Comparison of ENCODE assay signal across 8 mouse cellular contexts in genomic region chr4:155893212-155893690, GRCm38 (mm10). TPM values are rescaled to one million over a fixed set of nuclear protein-coding genes. Genes with fewer than 3 reads are reported as not detected.
DNase-seq lines count a peak whose midpoint lies in the region; ATAC-seq and TF ChIP-seq lines count a peak whose summit lies in the region.

No protein-coding gene starts in this region.

- peaks cover 8% of the 10 kb centered on the region for H3K4me1 ChIP-seq in cortical plate, adult 2 months (ENCODE audit: control insufficient read depth, insufficient read depth, low read length)
- peaks cover 32% of the 10 kb centered on the region for H3K4me1 ChIP-seq in forebrain, postnatal 0 days (ENCODE audit: insufficient read depth)
- peaks cover 3% of the 10 kb centered on the region; the same call in 1 of the 2 replicates for H3K4me1 ChIP-seq in liver, adult 2 months (ENCODE audit: control insufficient read depth, insufficient read depth, low read length)
- H3K4me1 ChIP-seq in stomach, embryonic 14.5 days (ENCODE audit: control insufficient read depth, insufficient read depth, low read length): peaks cover 31% of the 10 kb centered on the region

- no peak for DNase-seq in layer of hippocampus, adult 2 months (ENCODE audit: low spot score in 2 of 2)
- no peak for DNase-seq in layer of hippocampus, postnatal 14 days (ENCODE audit: low spot score in 2 of 2)
- no peak for DNase-seq in forebrain, postnatal 0 days
- no peak for DNase-seq in liver, adult 2 months (ENCODE audit: extremely low read depth, low read depth, low spot score)
- no peak for DNase-seq in retina, embryonic 14.5 days (ENCODE audit: low spot score)
- DNase-seq in spleen, postnatal 36 days (ENCODE audit: low spot score in 2 of 2): no peak

- 62% methylated on average over 8 of the region's 8 CpGs for WGBS in forebrain, postnatal 0 days
- 78% methylated on average over 8 of the region's 8 CpGs for WGBS in liver, adult 2 months
- 73% methylated on average over 8 of the region's 8 CpGs for WGBS in stomach, embryonic 14.5 days

- H3K9me3 ChIP-seq in forebrain, postnatal 0 days (ENCODE audit: low read length): no peaks in the 10 kb centered on the region
- H3K9me3 ChIP-seq in stomach, embryonic 14.5 days (ENCODE audit: control insufficient read depth, low read depth, low read length): no peaks in the 10 kb centered on the region

- peaks cover 8% of the 10 kb centered on the region; the same call in 1 of the 2 replicates for H3K79me2 ChIP-seq in liver, adult 2 months (ENCODE audit: control insufficient read depth, insufficient read depth, low read length)

- no peaks in the 10 kb centered on the region for H3K27me3 ChIP-seq in forebrain, postnatal 0 days (ENCODE audit: insufficient read depth, low read length)
- H3K27me3 ChIP-seq in liver, adult 2 months (ENCODE audit: control insufficient read depth, insufficient read depth, low read length): no peaks in the 10 kb centered on the region
- H3K27me3 ChIP-seq in stomach, embryonic 14.5 days (ENCODE audit: control insufficient read depth, insufficient read depth, low read length): no peaks in the 10 kb centered on the region

- no peak for TF ChIP-seq POLR2A in cortical plate, adult 2 months (IDR thresholded peaks at IDR 0.05; ENCODE audit: extremely low read depth, insufficient read depth, low read length)
- no peak for TF ChIP-seq POLR2A in liver, adult 2 months (IDR thresholded peaks at IDR 0.05; ENCODE audit: extremely low read depth, insufficient read depth, low read length)

- H3K9ac ChIP-seq in forebrain, postnatal 0 days: peak overlapping the region; percentile 98
- H3K9ac ChIP-seq in liver, adult 2 months (ENCODE audit: low read depth, low read length): 0 out of 2 replicates have a peak overlapping the region, but pooled peaks have one; percentile 2
- H3K9ac ChIP-seq in stomach, embryonic 14.5 days (replicated peaks; ENCODE audit: low read depth, low read length): peak overlapping the region; percentile 71; the same call in 1 of the 2 replicates

- peaks cover 38% of the 10 kb centered on the region for H3K36me3 ChIP-seq in forebrain, postnatal 0 days (ENCODE audit: insufficient read depth)
- no peaks in the 10 kb centered on the region; the same call in 1 of the 2 replicates for H3K36me3 ChIP-seq in liver, adult 2 months (ENCODE audit: control insufficient read depth, insufficient read depth, low read length)
- H3K36me3 ChIP-seq in stomach, embryonic 14.5 days (ENCODE audit: control insufficient read depth, insufficient read depth, low read length): peaks cover 21% of the 10 kb centered on the region

- peak overlapping the region; percentile 84 for H3K4me3 ChIP-seq in layer of hippocampus, adult 2 months
- peak overlapping the region; percentile 99 for H3K4me3 ChIP-seq in cortical plate, adult 2 months (ENCODE audit: insufficient read depth, low read length)
- peak overlapping the region; percentile 92 for H3K4me3 ChIP-seq in forebrain, postnatal 0 days (ENCODE audit: low read depth, low read length)
- no peak overlapping the region for H3K4me3 ChIP-seq in liver, adult 2 months (ENCODE audit: insufficient read depth, low read depth, low read length)
- H3K4me3 ChIP-seq in stomach, embryonic 14.5 days (ENCODE audit: low read depth, low read length): peak overlapping the region; percentile 88

- TF ChIP-seq CTCF in layer of hippocampus, adult 2 months (conservative IDR thresholded peaks at IDR 0.05): no peak
- no peak for TF ChIP-seq CTCF in cortical plate, adult 2 months (IDR thresholded peaks at IDR 0.05; ENCODE audit: extremely low read depth, insufficient read depth, low read length)
- TF ChIP-seq CTCF in forebrain, postnatal 0 days (IDR thresholded peaks at IDR 0.05; ENCODE audit: low read depth): no peak
- no peak for TF ChIP-seq CTCF in liver, adult 2 months (IDR thresholded peaks at IDR 0.05; ENCODE audit: low read depth, low read length)

- peak overlapping the region; percentile 97 for H3K4me2 ChIP-seq in forebrain, postnatal 0 days (ENCODE audit: low read depth)
- peak overlapping the region; percentile 91 for H3K4me2 ChIP-seq in stomach, embryonic 14.5 days (replicated peaks; ENCODE audit: low read depth, low read length)

- no peak for ATAC-seq in forebrain, postnatal 0 days
- no peak for ATAC-seq in stomach, embryonic 14.5 days (ENCODE audit: insufficient number of reproducible peaks, insufficient read depth, low FRiP score, low read depth)

- H3K27ac ChIP-seq in layer of hippocampus, adult 2 months: peak overlapping the region; percentile 88
- H3K27ac ChIP-seq in cortical plate, adult 2 months (ENCODE audit: insufficient read depth, low read length): no peak overlapping the region
- H3K27ac ChIP-seq in forebrain, postnatal 0 days (ENCODE audit: low read depth, low read length): no peak overlapping the region
- H3K27ac ChIP-seq in liver, adult 2 months (replicated peaks; ENCODE audit: insufficient read depth, low read depth, low read length): no peak overlapping the region
- no peak overlapping the region for H3K27ac ChIP-seq in stomach, embryonic 14.5 days (ENCODE audit: low read length)

RNA-seq across cellular contexts. Expression of gene Acap3, which starts 1.6 kb away (rescaled TPM):
- total RNA-seq in layer of hippocampus, adult 2 months (2021): 100 to 1,000 TPM; 121 to 129 TPM
- total RNA-seq in layer of hippocampus, postnatal 14 days (2021): 100 to 1,000 TPM; 143 to 160 TPM
- polyA plus RNA-seq in cortical plate, adult 2 months (2012; rRNA removed): 136 and 142 TPM in 2 replicates
- total RNA-seq in forebrain, postnatal 0 days (2014; rRNA removed): 116 and 147 TPM in 2 replicates
- 84.2 and 95.3 TPM in 2 replicates for polyA plus RNA-seq in forebrain, postnatal 0 days (2015; fragmentation: Nextera tagmentation; extraction: Ambion mirVana)
- 2.5 and 3.4 TPM in 2 replicates for total RNA-seq in liver, adult 2 months (2014; rRNA removed)
- polyA plus RNA-seq in liver, adult 2 months (2012; rRNA removed): 4.9 and 6.9 TPM in 2 replicates
- 16.0 and 19.4 TPM in 2 replicates for polyA plus RNA-seq in stomach, embryonic 14.5 days (2014; fragmentation: Nextera tagmentation; extraction: Ambion mirVana)

RNA-seq across cellular contexts. Expression of gene Pusl1, which starts 1.7 kb away (rescaled TPM):
- 10 to 100 TPM; 62.3 to 68.1 TPM for total RNA-seq in layer of hippocampus, adult 2 months (2021)
- total RNA-seq in layer of hippocampus, postnatal 14 days (2021): 10 to 100 TPM; 61.3 to 65.4 TPM
- polyA plus RNA-seq in cortical plate, adult 2 months (2012; rRNA removed): 90.6 and 94.2 TPM in 2 replicates
- 65.4 and 69.5 TPM in 2 replicates for total RNA-seq in forebrain, postnatal 0 days (2014; rRNA removed)
- 56.5 and 59.0 TPM in 2 replicates for polyA plus RNA-seq in forebrain, postnatal 0 days (2015; fragmentation: Nextera tagmentation; extraction: Ambion mirVana)
- total RNA-seq in liver, adult 2 months (2014; rRNA removed): 13.6 and 15.5 TPM in 2 replicates
- 33.5 and 35.0 TPM in 2 replicates for polyA plus RNA-seq in liver, adult 2 months (2012; rRNA removed)
- 45.7 and 50.5 TPM in 2 replicates for polyA plus RNA-seq in stomach, embryonic 14.5 days (2014; fragmentation: Nextera tagmentation; extraction: Ambion mirVana)

RNA-seq across cellular contexts. Expression of gene Ints11, which starts 23.9 kb away (rescaled TPM):
- 10 to 100 TPM; 33.7 to 35.8 TPM for total RNA-seq in layer of hippocampus, adult 2 months (2021)
- total RNA-seq in layer of hippocampus, postnatal 14 days (2021): 10 to 100 TPM; 29.4 to 33.0 TPM
- polyA plus RNA-seq in cortical plate, adult 2 months (2012; rRNA removed): 39.4 and 42.5 TPM in 2 replicates
- total RNA-seq in forebrain, postnatal 0 days (2014; rRNA removed): 47.7 and 63.8 TPM in 2 replicates
- polyA plus RNA-seq in forebrain, postnatal 0 days (2015; fragmentation: Nextera tagmentation; extraction: Ambion mirVana): 58.8 and 59.8 TPM in 2 replicates
- 13.6 and 18.8 TPM in 2 replicates for total RNA-seq in liver, adult 2 months (2014; rRNA removed)
- 15.8 and 20.9 TPM in 2 replicates for polyA plus RNA-seq in liver, adult 2 months (2012; rRNA removed)
- 67.7 and 70.1 TPM in 2 replicates for polyA plus RNA-seq in stomach, embryonic 14.5 days (2014; fragmentation: Nextera tagmentation; extraction: Ambion mirVana)

RNA-seq across cellular contexts. Expression of gene Cptp, which starts 24.0 kb away (rescaled TPM):
- total RNA-seq in layer of hippocampus, adult 2 months (2021): 10 to 100 TPM; 29.2 to 31.7 TPM
- total RNA-seq in layer of hippocampus, postnatal 14 days (2021): 10 to 100 TPM; 29.5 to 31.2 TPM
- 19.7 and 21.9 TPM in 2 replicates for polyA plus RNA-seq in cortical plate, adult 2 months (2012; rRNA removed)
- 12.7 and 19.8 TPM in 2 replicates for total RNA-seq in forebrain, postnatal 0 days (2014; rRNA removed)
- polyA plus RNA-seq in forebrain, postnatal 0 days (2015; fragmentation: Nextera tagmentation; extraction: Ambion mirVana): 18.7 and 22.8 TPM in 2 replicates
- 5.7 and 7.5 TPM in 2 replicates for total RNA-seq in liver, adult 2 months (2014; rRNA removed)
- 32.1 and 48.6 TPM in 2 replicates for polyA plus RNA-seq in liver, adult 2 months (2012; rRNA removed)
- polyA plus RNA-seq in stomach, embryonic 14.5 days (2014; fragmentation: Nextera tagmentation; extraction: Ambion mirVana): 16.9 and 17.3 TPM in 2 replicates

RNA-seq across cellular contexts. Expression of gene Tas1r3, which starts 30.1 kb away (rescaled TPM):
- total RNA-seq in layer of hippocampus, adult 2 months (2021): under 1 TPM; 0.33 to 0.44 TPM
- total RNA-seq in layer of hippocampus, postnatal 14 days (2021): under 1 TPM; 0.25 to 0.29 TPM
- 0.17 and 0.23 TPM in 2 replicates for polyA plus RNA-seq in cortical plate, adult 2 months (2012; rRNA removed)
- 0.54 and 0.67 TPM in 2 replicates for total RNA-seq in forebrain, postnatal 0 days (2014; rRNA removed)
- 0.14 and 0.22 TPM in 2 replicates for polyA plus RNA-seq in forebrain, postnatal 0 days (2015; fragmentation: Nextera tagmentation; extraction: Ambion mirVana)
- 0.37 and 0.47 TPM in 2 replicates for total RNA-seq in liver, adult 2 months (2014; rRNA removed)
- polyA plus RNA-seq in liver, adult 2 months (2012; rRNA removed): 0.12 and 0.35 TPM in 2 replicates
- 0.32 and 0.35 TPM in 2 replicates for polyA plus RNA-seq in stomach, embryonic 14.5 days (2014; fragmentation: Nextera tagmentation; extraction: Ambion mirVana)

Comparison
In these comparisons a context has a peak if more than half of its experiments do, and no peak if none do; other contexts are left out.
1. H3K9ac ChIP-seq: peak in every context shown above with its lines; median percentile 98 in forebrain, postnatal 0 days; 71 in stomach, embryonic 14.5 days; 2 in liver, adult 2 months.
2. RNA of gene Acap3, which starts 1.6 kb away (total RNA-seq): 143 to 160 TPM in layer of hippocampus, postnatal 14 days, 121 to 129 TPM in layer of hippocampus, adult 2 months and 116 to 147 TPM in forebrain, postnatal 0 days; 2.5 to 3.4 TPM in liver, adult 2 months; every median in the first group is over 10 times any median in the second.